Mouse (Mus musculus): ENCODE data around the gene Rgs6.

- TF ChIP-seq CTCF (conservative IDR thresholded peaks at IDR 0.05; ENCODE audit: insufficient read depth, insufficient read length, low read depth, low read length) (peak; percentile 26; the same call in 1 of the 2 replicates), POLR2A (IDR thresholded peaks at IDR 0.05; ENCODE audit: low read depth, low read length) (no peak)
Measured at GRCm38 (mm10) chr12:83099920-83100319, 511.8 kb downstream of the Rgs6 start.

Measured in kidney, adult 2 months (tissue).